Mouse (Mus musculus): ENCODE measurements around the gene Lnx2. TPM values are rescaled to one million over a fixed set of nuclear protein-coding genes. Genes with fewer than 3 reads are reported as not detected.

Gene Lnx2
- polyA plus RNA-seq, 1 experiment from 2014 or later = 10.2 TPM

GRCm38 (mm10) chr5:147013845-147014244 is 62.5 kb downstream of the Lnx2 start:
- Histone ChIP-seq H3K4me1 (replicated peaks; ENCODE audit: control insufficient read depth, insufficient read depth, low read length) (no peaks in the 10 kb centered on the region), H3K9ac (ENCODE audit: low read depth, low read length) (no peak overlapping the region), H3K27ac (ENCODE audit: low read depth, low read length) (no peak overlapping the region), H3K4me2 (replicated peaks; ENCODE audit: low read depth) (no peak overlapping the region), H3K9me3 (ENCODE audit: control insufficient read depth) (no peaks in the 10 kb centered on the region), H3K36me3 (ENCODE audit: control insufficient read depth, insufficient read depth) (peaks cover 17% of the 10 kb centered on the region), H3K4me3 (ENCODE audit: low read depth, low read length) (no peak overlapping the region), H3K27me3 (replicated peaks; ENCODE audit: control insufficient read depth, insufficient read depth, low read length) (no peaks in the 10 kb centered on the region)
- no peak for TF ChIP-seq CTCF (IDR thresholded peaks at IDR 0.05; ENCODE audit: low read depth)
- no peak for ATAC-seq
- 37% methylated on average over 6 of the region's 6 CpGs for WGBS

- no peak for TF ChIP-seq CTCF (IDR thresholded peaks at IDR 0.05; ENCODE audit: low read depth)
- Histone ChIP-seq H3K4me3 (ENCODE audit: low read depth, low read length) (no peak overlapping the region), H3K9me3 (ENCODE audit: control insufficient read depth) (no peaks in the 10 kb centered on the region), H3K4me2 (replicated peaks; ENCODE audit: low read depth) (no peak overlapping the region), H3K36me3 (ENCODE audit: control insufficient read depth, insufficient read depth) (peaks cover 4% of the 10 kb centered on the region), H3K27ac (ENCODE audit: low read depth, low read length) (no peak overlapping the region), H3K9ac (ENCODE audit: low read depth, low read length) (no peak overlapping the region), H3K27me3 (replicated peaks; ENCODE audit: control insufficient read depth, insufficient read depth, low read length) (no peaks in the 10 kb centered on the region), H3K4me1 (replicated peaks; ENCODE audit: control insufficient read depth, insufficient read depth, low read length) (no peaks in the 10 kb centered on the region)
- WGBS = 77% methylated on average over 10 of the region's 10 CpGs
- no peak for ATAC-seq
Observed at GRCm38 (mm10) chr5:147011333-147011732, 65.1 kb downstream of the Lnx2 start.

DNA sequence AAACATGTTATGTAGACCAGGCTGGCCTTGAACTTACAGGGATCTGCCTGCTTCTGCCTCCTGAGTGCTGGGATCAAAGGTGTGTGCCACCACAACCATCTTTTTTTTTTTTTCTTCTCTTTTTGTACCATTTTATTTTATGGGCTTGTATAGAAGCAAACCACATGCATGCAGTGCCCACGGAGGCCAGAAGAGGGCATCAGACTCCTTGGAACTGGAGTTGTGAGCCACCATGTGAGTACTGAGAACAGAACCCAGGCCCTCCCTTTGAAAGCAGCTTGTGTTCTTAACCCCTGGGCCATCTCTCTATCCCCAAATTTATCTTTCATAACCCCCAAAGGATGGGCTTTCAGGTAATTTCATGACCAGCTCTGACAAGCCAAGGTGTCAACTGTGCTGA is 73.1 kb downstream of the Lnx2 start:
- no peak for ATAC-seq
- Histone ChIP-seq H3K4me3 (ENCODE audit: low read depth, low read length) (no peak overlapping the region), H3K9ac (ENCODE audit: low read depth, low read length) (no peak overlapping the region), H3K27me3 (replicated peaks; ENCODE audit: control insufficient read depth, insufficient read depth, low read length) (no peaks in the 10 kb centered on the region), H3K36me3 (ENCODE audit: control insufficient read depth, insufficient read depth) (no peaks in the 10 kb centered on the region), H3K27ac (ENCODE audit: low read depth, low read length) (no peak overlapping the region), H3K9me3 (ENCODE audit: control insufficient read depth) (0 out of 2 replicates have a peak, but pooled peaks cover 4% of the 10 kb centered on the region), H3K4me2 (replicated peaks; ENCODE audit: low read depth) (no peak overlapping the region), H3K4me1 (replicated peaks; ENCODE audit: control insufficient read depth, insufficient read depth, low read length) (no peaks in the 10 kb centered on the region)
- WGBS = 60% methylated on average over 1 of the region's 1 CpGs
- peak; percentile 21; the same call in 1 of the 2 replicates for TF ChIP-seq CTCF (IDR thresholded peaks at IDR 0.05; ENCODE audit: low read depth)

- H3K4me3 ChIP-seq (ENCODE audit: low read depth, low read length) = no peak overlapping the region
- WGBS = 79% methylated on average over 4 of the region's 4 CpGs
- peak; percentile 37 for TF ChIP-seq CTCF (IDR thresholded peaks at IDR 0.05; ENCODE audit: low read depth)
Observed at GRCm38 (mm10) chr5:147001312-147001711, 75.1 kb downstream of the Lnx2 start.

DNA sequence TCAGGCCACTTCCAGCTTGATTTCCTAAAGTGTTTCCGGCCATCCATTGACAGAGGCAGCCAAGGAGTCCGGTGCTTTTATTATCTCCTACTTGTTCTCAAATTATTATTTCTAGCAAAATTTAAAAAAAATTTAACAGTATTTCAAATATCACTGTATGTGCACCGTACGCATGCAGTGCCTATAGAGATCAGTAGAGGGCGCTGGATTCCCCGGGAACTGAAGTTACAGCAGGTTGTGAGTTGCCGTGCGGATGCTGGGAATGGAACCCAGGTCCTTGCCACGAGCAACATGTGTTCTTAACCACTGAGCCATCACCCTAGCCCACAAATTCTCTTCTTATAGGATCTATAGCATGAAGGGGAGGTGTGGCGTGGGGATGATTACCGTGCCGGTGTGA is 77.6 kb downstream of the Lnx2 start:
- Histone ChIP-seq H3K9me3 (ENCODE audit: control insufficient read depth) (0 out of 2 replicates have a peak, but pooled peaks cover 4% of the 10 kb centered on the region), H3K4me3 (ENCODE audit: low read depth, low read length) (no peak overlapping the region), H3K36me3 (ENCODE audit: control insufficient read depth, insufficient read depth) (no peaks in the 10 kb centered on the region), H3K9ac (ENCODE audit: low read depth, low read length) (no peak overlapping the region), H3K4me2 (replicated peaks; ENCODE audit: low read depth) (no peak overlapping the region), H3K27me3 (replicated peaks; ENCODE audit: control insufficient read depth, insufficient read depth, low read length) (no peaks in the 10 kb centered on the region), H3K27ac (ENCODE audit: low read depth, low read length) (no peak overlapping the region), H3K4me1 (replicated peaks; ENCODE audit: control insufficient read depth, insufficient read depth, low read length) (no peaks in the 10 kb centered on the region)
- ATAC-seq = no peak
- WGBS = 93% methylated on average over 12 of the region's 12 CpGs
- peak; percentile 27 for TF ChIP-seq CTCF (IDR thresholded peaks at IDR 0.05; ENCODE audit: low read depth)

More at GRCm38 (mm10) chr5:147001312-147001711, 75.1 kb downstream of the Lnx2 start:
- no peak overlapping the region for H3K27ac ChIP-seq (ENCODE audit: low read depth, low read length)
- H3K9me3 ChIP-seq (ENCODE audit: control insufficient read depth) = 0 out of 2 replicates have a peak, but pooled peaks cover 4% of the 10 kb centered on the region
- no peaks in the 10 kb centered on the region for H3K27me3 ChIP-seq (replicated peaks; ENCODE audit: control insufficient read depth, insufficient read depth, low read length)
- H3K36me3 ChIP-seq (ENCODE audit: control insufficient read depth, insufficient read depth) = no peaks in the 10 kb centered on the region
- H3K4me2 ChIP-seq (replicated peaks; ENCODE audit: low read depth) = no peak overlapping the region
- no peak overlapping the region for H3K9ac ChIP-seq (ENCODE audit: low read depth, low read length)
- no peaks in the 10 kb centered on the region for H3K4me1 ChIP-seq (replicated peaks; ENCODE audit: control insufficient read depth, insufficient read depth, low read length)
- ATAC-seq = no peak

DNA sequence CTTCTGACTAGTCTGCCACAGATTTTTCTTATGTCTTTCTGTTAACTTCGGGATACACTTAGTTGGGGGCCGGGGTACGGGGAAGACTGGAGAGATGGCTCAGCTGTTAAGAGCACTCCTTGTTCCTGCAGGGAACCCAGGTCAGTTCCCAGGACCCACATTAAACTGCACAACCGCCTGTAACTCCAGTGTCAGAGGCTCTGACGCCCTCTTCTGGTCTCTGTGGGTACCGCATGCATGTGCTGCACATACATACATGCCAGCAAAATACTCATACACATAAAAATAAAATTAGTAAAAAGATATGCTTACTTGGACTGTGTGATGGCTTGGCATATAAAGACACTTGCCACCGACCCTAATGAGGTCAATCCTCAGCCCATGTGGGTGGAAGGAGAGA is 79.6 kb downstream of the Lnx2 start:
- 81% methylated on average over 7 of the region's 7 CpGs for WGBS
- ATAC-seq = no peak
- TF ChIP-seq CTCF (IDR thresholded peaks at IDR 0.05; ENCODE audit: low read depth) = 0 out of 2 replicates have a peak, but pooled peaks have one; percentile 22
- Histone ChIP-seq H3K9ac (ENCODE audit: low read depth, low read length) (no peak overlapping the region), H3K27ac (ENCODE audit: low read depth, low read length) (no peak overlapping the region), H3K4me3 (ENCODE audit: low read depth, low read length) (no peak overlapping the region), H3K4me1 (replicated peaks; ENCODE audit: control insufficient read depth, insufficient read depth, low read length) (no peaks in the 10 kb centered on the region), H3K9me3 (ENCODE audit: control insufficient read depth) (no peaks in the 10 kb centered on the region), H3K27me3 (replicated peaks; ENCODE audit: control insufficient read depth, insufficient read depth, low read length) (no peaks in the 10 kb centered on the region), H3K36me3 (ENCODE audit: control insufficient read depth, insufficient read depth) (no peaks in the 10 kb centered on the region), H3K4me2 (replicated peaks; ENCODE audit: low read depth) (no peak overlapping the region)

DNA sequence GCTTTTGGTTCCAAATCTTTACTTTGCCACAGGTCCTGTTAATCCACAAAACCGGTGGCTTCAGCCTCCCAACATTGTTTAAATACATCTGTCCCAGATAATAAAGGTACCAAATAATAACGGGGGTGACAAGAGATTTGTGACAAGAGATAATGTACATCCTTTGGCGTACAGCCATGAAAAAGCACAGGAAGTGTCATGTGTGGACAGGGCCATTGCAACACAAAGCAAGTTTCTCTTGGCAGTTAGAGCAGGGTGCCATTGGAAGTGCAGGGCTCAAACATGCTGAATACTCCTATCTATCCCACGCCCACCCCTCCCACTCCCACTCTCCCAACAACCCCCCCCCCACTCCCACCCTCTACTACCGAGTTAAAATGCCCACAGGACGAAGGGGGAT is 81.4 kb downstream of the Lnx2 start:
- 59% methylated on average over 6 of the region's 6 CpGs for WGBS

More for the DNA sequence above, 81.4 kb downstream of the Lnx2 start:
- H3K9ac ChIP-seq (ENCODE audit: low read depth, low read length) = no peak overlapping the region
- ATAC-seq = no peak
- no peaks in the 10 kb centered on the region for H3K9me3 ChIP-seq (ENCODE audit: control insufficient read depth)
- no peak for TF ChIP-seq CTCF (IDR thresholded peaks at IDR 0.05; ENCODE audit: low read depth)
- no peak overlapping the region for H3K4me3 ChIP-seq (ENCODE audit: low read depth, low read length)
- no peaks in the 10 kb centered on the region for H3K4me1 ChIP-seq (replicated peaks; ENCODE audit: control insufficient read depth, insufficient read depth, low read length)
- no peaks in the 10 kb centered on the region for H3K36me3 ChIP-seq (ENCODE audit: control insufficient read depth, insufficient read depth)
- H3K4me2 ChIP-seq (replicated peaks; ENCODE audit: low read depth) = no peak overlapping the region
- no peak overlapping the region for H3K27ac ChIP-seq (ENCODE audit: low read depth, low read length)
- H3K27me3 ChIP-seq (replicated peaks; ENCODE audit: control insufficient read depth, insufficient read depth, low read length) = no peaks in the 10 kb centered on the region

All from intestine, postnatal 0 days (tissue).